Mouse (Mus musculus): ENCODE measurements around the gene Tshz2. TPM values are rescaled to one million over a fixed set of nuclear protein-coding genes. Genes with fewer than 3 reads are reported as not detected.
A peak's percentile ranks its signal among the peaks of the same experiment; 100 is the strongest.

Tshz2 gene
- polyA plus RNA-seq, 1 experiment from 2014 or later = 14.8 TPM

- Histone ChIP-seq H3K9me3 (ENCODE audit: control insufficient read depth, low read length) (no peaks in the 10 kb centered on the region), H3K27ac (ENCODE audit: low read depth, low read length) (peak overlapping the region; percentile 85), H3K4me3 (ENCODE audit: low read length) (no peak overlapping the region), H3K4me2 (replicated peaks; ENCODE audit: low read depth, low read length) (no peak overlapping the region), H3K4me1 (ENCODE audit: control insufficient read depth, insufficient read depth, low read length) (peaks cover 16% of the 10 kb centered on the region; the same call in 1 of the 2 replicates), H3K9ac (ENCODE audit: low read depth, low read length) (no peak overlapping the region), H3K27me3 (ENCODE audit: control insufficient read depth, insufficient read depth, low read length) (no peaks in the 10 kb centered on the region), H3K36me3 (ENCODE audit: control insufficient read depth, insufficient read depth, low read length) (no peaks in the 10 kb centered on the region)
- peak; percentile 33; the same call in 1 of the 2 replicates for ATAC-seq (ENCODE audit: low FRiP score, low TSS enrichment)
- WGBS = 47% methylated on average over 5 of the region's 5 CpGs
Observed at GRCm38 (mm10) chr2:170033219-170033618, 400.4 kb downstream of the Tshz2 start.

- Histone ChIP-seq H3K4me2 (replicated peaks; ENCODE audit: low read depth, low read length) (no peak overlapping the region), H3K27ac (ENCODE audit: low read depth, low read length) (no peak overlapping the region), H3K4me1 (ENCODE audit: control insufficient read depth, insufficient read depth, low read length) (peaks cover 19% of the 10 kb centered on the region; the same call in 1 of the 2 replicates), H3K9ac (ENCODE audit: low read depth, low read length) (no peak overlapping the region), H3K9me3 (ENCODE audit: control insufficient read depth, low read length) (no peaks in the 10 kb centered on the region), H3K36me3 (ENCODE audit: control insufficient read depth, insufficient read depth, low read length) (no peaks in the 10 kb centered on the region), H3K27me3 (ENCODE audit: control insufficient read depth, insufficient read depth, low read length) (no peaks in the 10 kb centered on the region), H3K4me3 (ENCODE audit: low read length) (no peak overlapping the region)
- 90% methylated on average over 11 of the region's 11 CpGs for WGBS
- no peak for ATAC-seq (ENCODE audit: low FRiP score, low TSS enrichment)
Observed at GRCm38 (mm10) chr2:170034794-170035193, 402.0 kb downstream of the Tshz2 start.

GRCm38 (mm10) chr2:170036791-170037241, 404.0 kb downstream of the Tshz2 start:
- Histone ChIP-seq H3K4me2 (replicated peaks; ENCODE audit: low read depth, low read length) (no peak overlapping the region), H3K36me3 (ENCODE audit: control insufficient read depth, insufficient read depth, low read length) (no peaks in the 10 kb centered on the region), H3K4me3 (ENCODE audit: low read length) (no peak overlapping the region), H3K27ac (ENCODE audit: low read depth, low read length) (peak overlapping the region; percentile 39; the same call in 1 of the 2 replicates), H3K9ac (ENCODE audit: low read depth, low read length) (no peak overlapping the region), H3K9me3 (ENCODE audit: control insufficient read depth, low read length) (no peaks in the 10 kb centered on the region), H3K27me3 (ENCODE audit: control insufficient read depth, insufficient read depth, low read length) (no peaks in the 10 kb centered on the region), H3K4me1 (ENCODE audit: control insufficient read depth, insufficient read depth, low read length) (peaks cover 31% of the 10 kb centered on the region)
- no peak for ATAC-seq (ENCODE audit: low FRiP score, low TSS enrichment)
- WGBS = 27% methylated on average over 11 of the region's 11 CpGs

- WGBS = 64% methylated on average over 13 of the region's 13 CpGs
- Histone ChIP-seq H3K4me2 (replicated peaks; ENCODE audit: low read depth, low read length) (no peak overlapping the region), H3K9ac (ENCODE audit: low read depth, low read length) (no peak overlapping the region), H3K27me3 (ENCODE audit: control insufficient read depth, insufficient read depth, low read length) (no peaks in the 10 kb centered on the region), H3K4me1 (ENCODE audit: control insufficient read depth, insufficient read depth, low read length) (peaks cover 31% of the 10 kb centered on the region), H3K36me3 (ENCODE audit: control insufficient read depth, insufficient read depth, low read length) (no peaks in the 10 kb centered on the region), H3K9me3 (ENCODE audit: control insufficient read depth, low read length) (no peaks in the 10 kb centered on the region), H3K27ac (ENCODE audit: low read depth, low read length) (peak overlapping the region; percentile 39; the same call in 1 of the 2 replicates), H3K4me3 (ENCODE audit: low read length) (no peak overlapping the region)
- no peak for ATAC-seq (ENCODE audit: low FRiP score, low TSS enrichment)
Observed at GRCm38 (mm10) chr2:170037346-170037745, 404.5 kb downstream of the Tshz2 start.

GRCm38 (mm10) chr2:170039772-170040171, 407.0 kb downstream of the Tshz2 start:
- 51% methylated on average over 14 of the region's 14 CpGs for WGBS
- H3K9ac ChIP-seq (ENCODE audit: low read depth, low read length) = no peak overlapping the region
- H3K9me3 ChIP-seq (ENCODE audit: control insufficient read depth, low read length) = no peaks in the 10 kb centered on the region
- no peak for ATAC-seq (ENCODE audit: low FRiP score, low TSS enrichment)
- no peak overlapping the region for H3K4me3 ChIP-seq (ENCODE audit: low read length)
- no peak overlapping the region for H3K4me2 ChIP-seq (replicated peaks; ENCODE audit: low read depth, low read length)
- H3K27me3 ChIP-seq (ENCODE audit: control insufficient read depth, insufficient read depth, low read length) = no peaks in the 10 kb centered on the region
- peaks cover 23% of the 10 kb centered on the region for H3K4me1 ChIP-seq (ENCODE audit: control insufficient read depth, insufficient read depth, low read length)
- H3K27ac ChIP-seq (ENCODE audit: low read depth, low read length) = no peak overlapping the region; the same call in 1 of the 2 replicates
- no peaks in the 10 kb centered on the region for H3K36me3 ChIP-seq (ENCODE audit: control insufficient read depth, insufficient read depth, low read length)

- ATAC-seq (ENCODE audit: low FRiP score, low TSS enrichment) = peak; percentile 68
- Histone ChIP-seq H3K9ac (ENCODE audit: low read depth, low read length) (no peak overlapping the region), H3K4me1 (ENCODE audit: control insufficient read depth, insufficient read depth, low read length) (peaks cover 22% of the 10 kb centered on the region), H3K4me2 (replicated peaks; ENCODE audit: low read depth, low read length) (no peak overlapping the region; the same call in 1 of the 2 replicates), H3K36me3 (ENCODE audit: control insufficient read depth, insufficient read depth, low read length) (no peaks in the 10 kb centered on the region), H3K27me3 (ENCODE audit: control insufficient read depth, insufficient read depth, low read length) (no peaks in the 10 kb centered on the region), H3K27ac (ENCODE audit: low read depth, low read length) (peak overlapping the region; percentile 82; the same call in 1 of the 2 replicates), H3K4me3 (ENCODE audit: low read length) (no peak overlapping the region), H3K9me3 (ENCODE audit: control insufficient read depth, low read length) (no peaks in the 10 kb centered on the region)
- 12% methylated on average over 9 of the region's 9 CpGs for WGBS
Observed at GRCm38 (mm10) chr2:170041101-170041500, 408.3 kb downstream of the Tshz2 start.

- peaks cover 15% of the 10 kb centered on the region for H3K4me1 ChIP-seq (ENCODE audit: control insufficient read depth, insufficient read depth, low read length)
- no peaks in the 10 kb centered on the region for H3K36me3 ChIP-seq (ENCODE audit: control insufficient read depth, insufficient read depth, low read length)
- no peak overlapping the region for H3K9ac ChIP-seq (ENCODE audit: low read depth, low read length)
- no peak overlapping the region for H3K27ac ChIP-seq (ENCODE audit: low read depth, low read length)
- 84% methylated on average over 12 of the region's 12 CpGs for WGBS
- peaks cover 3% of the 10 kb centered on the region; the same call in 1 of the 2 replicates for H3K9me3 ChIP-seq (ENCODE audit: control insufficient read depth, low read length)
- ATAC-seq (ENCODE audit: low FRiP score, low TSS enrichment) = no peak
- no peaks in the 10 kb centered on the region for H3K27me3 ChIP-seq (ENCODE audit: control insufficient read depth, insufficient read depth, low read length)
- H3K4me3 ChIP-seq (ENCODE audit: low read length) = no peak overlapping the region
- H3K4me2 ChIP-seq (replicated peaks; ENCODE audit: low read depth, low read length) = no peak overlapping the region
Observed at GRCm38 (mm10) chr2:170042471-170043213, 409.8 kb downstream of the Tshz2 start.

- WGBS = 86% methylated on average over 8 of the region's 10 CpGs
- ATAC-seq (ENCODE audit: low FRiP score, low TSS enrichment) = no peak
- H3K27ac ChIP-seq (ENCODE audit: low read depth, low read length) = no peak overlapping the region
Observed at GRCm38 (mm10) chr2:170043290-170043689, 410.5 kb downstream of the Tshz2 start.

GRCm38 (mm10) chr2:170045896-170046295, 413.1 kb downstream of the Tshz2 start:
- 80% methylated on average over 11 of the region's 11 CpGs for WGBS
- Histone ChIP-seq H3K36me3 (ENCODE audit: control insufficient read depth, insufficient read depth, low read length) (no peaks in the 10 kb centered on the region), H3K9ac (ENCODE audit: low read depth, low read length) (no peak overlapping the region), H3K9me3 (ENCODE audit: control insufficient read depth, low read length) (peaks cover 3% of the 10 kb centered on the region; the same call in 1 of the 2 replicates), H3K27me3 (ENCODE audit: control insufficient read depth, insufficient read depth, low read length) (no peaks in the 10 kb centered on the region), H3K4me3 (ENCODE audit: low read length) (no peak overlapping the region), H3K4me1 (ENCODE audit: control insufficient read depth, insufficient read depth, low read length) (peaks cover 3% of the 10 kb centered on the region), H3K27ac (ENCODE audit: low read depth, low read length) (no peak overlapping the region), H3K4me2 (replicated peaks; ENCODE audit: low read depth, low read length) (no peak overlapping the region)
- ATAC-seq (ENCODE audit: low FRiP score, low TSS enrichment) = no peak

More at GRCm38 (mm10) chr2:170043290-170043689, 410.5 kb downstream of the Tshz2 start:
- Histone ChIP-seq H3K4me2 (replicated peaks; ENCODE audit: low read depth, low read length) (no peak overlapping the region), H3K9ac (ENCODE audit: low read depth, low read length) (no peak overlapping the region), H3K4me1 (ENCODE audit: control insufficient read depth, insufficient read depth, low read length) (peaks cover 14% of the 10 kb centered on the region), H3K27me3 (ENCODE audit: control insufficient read depth, insufficient read depth, low read length) (no peaks in the 10 kb centered on the region), H3K36me3 (ENCODE audit: control insufficient read depth, insufficient read depth, low read length) (no peaks in the 10 kb centered on the region), H3K4me3 (ENCODE audit: low read length) (no peak overlapping the region), H3K9me3 (ENCODE audit: control insufficient read depth, low read length) (peaks cover 3% of the 10 kb centered on the region; the same call in 1 of the 2 replicates)

Measured in kidney, embryonic 14.5 days (tissue).